Mouse (Mus musculus) layer of hippocampus, postnatal 36 days (tissue): ENCODE data around the gene Crcp. TPM values are rescaled to one million over a fixed set of nuclear protein-coding genes. Genes with fewer than 3 reads are reported as not detected.

ENCODE experiments used
- DNase-seq, 2 experiments: peaks; one replicate each; pipeline ENCODE4 v3.0.0; 2022
- total RNA-seq, 2 experiments: library from RNA; stranded (reverse); gene quantifications; 2 replicates each; pipeline ENCODE4 v1.2.3; 2021

Crcp gene
- total RNA-seq, 2 experiments from 2014 or later: 37.0 to 38.2 TPM

- DNase-seq: no peak
Measured at GRCm38 (mm10) chr5:130059413-130060328, 30.6 kb downstream of the Crcp start.

DNA sequence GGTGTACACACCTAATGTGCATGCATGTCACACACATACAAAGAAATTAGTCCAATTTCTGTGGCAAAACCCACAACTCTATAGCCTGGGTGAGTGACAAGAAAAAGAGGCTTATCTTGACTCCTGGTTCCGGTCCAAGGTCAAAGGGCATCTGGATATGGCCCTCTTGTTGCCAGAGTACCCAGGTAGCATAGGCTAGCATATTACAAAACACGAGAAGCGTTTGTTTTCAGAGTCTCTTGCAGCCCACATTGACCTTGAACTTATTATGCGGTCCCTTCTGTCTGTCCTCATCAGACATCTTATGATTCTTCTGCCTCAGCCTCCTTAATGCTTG, 31.2 kb downstream of the Crcp start:
- no peak for DNase-seq

- DNase-seq: no peak
Measured at GRCm38 (mm10) chr5:130062096-130062495, 33.0 kb downstream of the Crcp start.

DNA sequence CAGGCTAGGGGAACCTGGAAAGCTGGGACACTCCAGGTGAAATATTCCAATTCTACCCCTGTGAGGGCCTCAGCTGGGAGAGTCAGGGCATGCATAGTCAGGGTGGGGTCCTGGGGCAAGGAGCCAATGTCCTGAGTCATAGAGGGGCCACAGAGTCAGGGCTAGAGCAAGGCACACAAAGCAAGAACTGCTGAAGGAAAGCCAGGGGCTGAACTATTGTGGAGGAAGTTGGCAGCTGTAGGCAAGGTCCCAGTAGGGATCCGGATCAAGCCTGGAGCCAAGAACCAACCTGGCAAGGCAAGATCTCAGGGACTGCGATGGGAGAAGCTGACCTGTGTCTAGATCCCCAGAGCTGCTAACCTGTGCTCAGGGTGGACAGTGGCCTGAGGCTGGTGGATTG, 34.7 kb downstream of the Crcp start:
- no peak for DNase-seq

GRCm38 (mm10) chr5:130065579-130065978, 36.5 kb downstream of the Crcp start:
- no peak for DNase-seq

DNA sequence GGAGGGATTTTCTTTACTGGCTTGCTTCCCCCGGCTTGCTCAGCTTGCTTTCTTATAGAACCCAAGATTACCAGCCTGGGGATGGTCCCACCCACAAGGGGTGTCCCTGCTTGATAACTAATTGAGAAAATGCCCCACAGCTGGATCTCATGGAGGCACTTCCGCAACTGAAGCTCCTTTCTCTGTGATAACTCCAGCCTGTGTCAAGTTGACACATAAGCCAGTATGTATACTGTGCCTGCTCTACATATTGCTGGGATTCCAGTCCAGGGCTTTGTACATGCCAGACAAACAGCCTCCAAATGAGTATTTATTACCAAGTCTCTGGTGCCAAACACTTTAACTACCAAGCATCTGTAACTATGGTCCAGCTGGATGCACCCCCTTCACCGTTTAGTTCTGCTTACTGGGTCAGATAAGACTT, 38.8 kb downstream of the Crcp start:
- no peak for DNase-seq

GRCm38 (mm10) chr5:130073026-130073425, 43.9 kb downstream of the Crcp start, which contains the start of gene Tpst1:
Tpst1 (plus strand) TSS chr5:130073326.
- no peak for DNase-seq

GRCm38 (mm10) chr5:130074491-130074890, 45.4 kb downstream of the Crcp start:
- DNase-seq: no peak

GRCm38 (mm10) chr5:130076396-130076795, 47.3 kb downstream of the Crcp start:
- DNase-seq: no peak

GRCm38 (mm10) chr5:130078096-130078833, 49.2 kb downstream of the Crcp start:
- no peak for DNase-seq

- DNase-seq: no peak
Measured at GRCm38 (mm10) chr5:130078834-130079156, 49.7 kb downstream of the Crcp start.

DNA sequence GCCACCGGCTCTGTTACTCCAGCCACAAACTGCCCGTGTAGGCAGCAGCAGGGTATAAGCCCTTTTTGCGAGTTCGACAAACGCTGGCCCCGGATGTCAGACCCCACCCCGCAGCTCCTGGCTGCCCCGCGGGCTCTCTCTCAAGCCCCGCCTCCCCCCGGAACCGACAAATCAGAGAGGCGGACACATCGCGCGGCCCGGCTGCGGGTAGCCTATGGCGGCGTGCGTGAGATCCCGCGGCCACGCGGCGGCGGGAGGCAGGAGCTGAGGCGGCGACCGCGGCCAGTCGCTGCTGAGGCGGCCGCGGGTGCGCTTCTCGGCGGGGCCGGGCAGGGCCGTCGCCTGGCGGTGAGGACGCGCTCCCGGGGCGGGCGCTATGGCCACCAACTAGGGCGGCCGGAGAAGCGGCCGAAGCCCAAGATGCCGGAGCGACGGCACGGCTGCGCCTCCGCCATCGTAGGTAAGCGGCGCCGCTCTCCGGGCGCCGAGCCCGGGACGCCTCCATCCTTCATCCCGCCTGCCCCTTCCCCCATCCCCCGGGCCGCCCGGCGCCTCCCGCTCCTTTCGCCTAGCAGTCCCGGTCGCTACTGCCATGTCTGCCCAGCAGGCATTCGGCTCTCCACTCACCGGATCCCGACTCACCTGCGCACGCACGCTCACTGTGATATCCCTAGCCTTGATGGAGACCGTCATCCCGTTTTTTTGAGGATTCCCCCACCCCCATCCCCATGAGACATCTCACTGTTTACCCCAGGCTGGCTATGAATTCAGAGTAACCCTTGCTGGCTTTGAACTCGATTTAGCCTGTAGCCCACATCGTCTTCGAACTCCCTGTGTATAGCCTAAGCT, 50.3 kb downstream of the Crcp start:
- peak; percentile 96 to 97 for DNase-seq

DNA sequence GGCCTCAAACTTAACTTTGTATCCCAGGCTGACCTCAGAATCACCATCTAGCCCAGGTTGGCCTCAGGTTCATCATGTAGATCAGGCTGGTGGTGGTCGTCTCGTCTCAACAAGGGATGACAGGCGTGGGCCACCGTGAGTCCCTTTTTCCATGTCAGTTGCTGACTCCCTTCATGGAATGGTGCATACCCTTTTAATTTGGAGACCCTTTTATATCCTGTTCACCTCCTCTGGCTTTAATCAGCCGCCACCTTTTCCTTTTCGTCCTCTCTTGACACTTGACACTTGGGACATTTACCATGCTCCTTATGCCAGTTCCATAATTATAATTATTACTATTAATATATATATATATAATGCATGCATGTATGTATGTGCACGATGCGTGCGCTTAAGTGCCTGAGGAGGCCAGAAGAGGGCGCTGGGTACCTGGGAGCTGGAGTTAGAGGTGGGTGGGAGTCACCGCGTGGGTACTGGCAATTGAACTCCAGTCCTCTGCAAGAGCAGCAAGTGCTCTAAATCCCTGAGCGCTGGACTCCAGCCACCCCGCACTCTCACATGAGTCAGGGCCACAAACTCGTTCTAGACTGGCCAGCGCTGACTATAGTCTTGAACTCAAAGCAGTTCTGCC, 51.1 kb downstream of the Crcp start:
- DNase-seq: no peak

GRCm38 (mm10) chr5:130081181-130081881, 52.2 kb downstream of the Crcp start:
- no peak for DNase-seq

- no peak for DNase-seq
Measured at GRCm38 (mm10) chr5:130082431-130082830, 53.3 kb downstream of the Crcp start.

GRCm38 (mm10) chr5:130084271-130084670, 55.2 kb downstream of the Crcp start:
- no peak for DNase-seq

DNA sequence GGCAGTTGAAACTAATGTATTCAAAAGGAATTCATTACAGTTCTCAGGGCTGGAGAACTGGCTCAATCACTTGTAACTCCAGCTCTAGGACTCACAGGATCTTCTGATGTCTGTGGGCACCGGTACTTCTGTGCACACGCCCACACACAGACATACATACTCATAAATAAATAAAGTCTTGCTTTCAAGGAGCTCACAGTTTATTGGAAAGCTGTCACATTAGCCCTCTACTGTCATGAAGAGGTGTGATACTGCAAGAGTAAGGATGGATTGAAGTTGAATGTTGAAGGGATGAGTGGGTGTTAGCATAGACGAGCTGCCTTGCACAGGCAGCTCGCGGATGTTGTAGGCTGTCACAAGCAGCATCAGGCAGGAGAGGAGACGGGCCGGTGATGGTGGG, 58.9 kb downstream of the Crcp start:
- no peak for DNase-seq

DNA sequence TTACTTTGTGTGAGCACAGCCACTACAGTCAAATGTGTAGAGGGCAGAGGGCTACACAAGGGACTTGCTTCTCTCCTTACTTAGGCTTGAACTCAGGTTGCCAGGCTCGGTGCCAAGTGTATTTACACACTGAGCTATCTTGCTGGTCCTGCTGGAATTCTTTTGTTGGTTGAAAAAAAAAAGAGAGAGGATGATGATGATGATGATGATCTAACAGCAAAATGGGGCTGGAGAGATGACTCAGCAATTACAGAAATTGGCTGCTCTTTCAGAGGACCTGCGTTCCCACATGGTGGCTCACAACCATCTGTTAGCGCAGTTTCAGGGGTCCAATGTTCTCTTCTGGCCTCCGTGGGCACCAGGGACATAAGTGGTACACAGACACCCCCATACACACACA, 59.5 kb downstream of the Crcp start:
- DNase-seq: no peak

DNA sequence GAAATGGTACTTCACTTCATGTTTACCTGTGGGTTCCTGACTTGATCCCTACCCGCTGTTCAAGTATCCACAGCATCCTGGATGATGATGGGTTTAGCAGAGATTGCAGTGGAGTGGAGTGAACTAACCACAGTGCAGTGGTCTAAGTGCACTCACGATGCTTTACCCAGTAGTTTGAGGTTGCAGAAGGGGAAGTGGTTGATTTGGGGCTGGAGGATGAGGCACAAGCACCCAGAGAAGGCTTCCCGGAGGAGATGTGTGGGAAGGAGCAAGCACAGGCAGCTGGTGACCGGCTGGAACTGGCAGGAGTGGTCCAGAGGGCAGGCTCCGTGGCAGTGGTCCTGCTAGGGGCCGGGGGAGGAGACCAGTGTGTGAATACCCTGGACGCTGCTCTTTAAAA, 60.1 kb downstream of the Crcp start:
- DNase-seq: no peak

GRCm38 (mm10) chr5:130089626-130090393, 60.7 kb downstream of the Crcp start:
- DNase-seq: peak in 1 of 2 experiments; percentile 40

DNA sequence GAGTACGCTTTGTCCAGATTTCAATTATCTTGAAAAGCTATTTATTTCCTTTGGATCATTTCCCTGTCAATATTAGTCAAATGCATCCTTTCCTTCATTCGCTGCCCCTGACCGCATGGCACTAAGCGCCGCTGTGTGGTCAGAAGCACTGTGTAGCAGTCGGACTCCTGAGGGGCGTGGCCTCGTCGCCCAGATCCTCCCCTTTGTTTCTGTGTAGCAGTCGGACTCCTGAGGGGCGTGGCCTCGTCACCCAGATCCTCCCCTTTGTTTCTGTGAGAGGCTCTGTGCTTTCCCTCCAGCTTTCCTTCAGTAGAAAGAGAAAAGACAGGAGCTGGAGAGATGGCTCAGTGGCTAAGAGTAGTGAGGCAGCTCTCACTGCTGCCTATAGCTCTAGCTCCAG, 67.7 kb downstream of the Crcp start:
- no peak for DNase-seq
